Mouse (Mus musculus): ENCODE results near the gene BC035044. TPM values are rescaled to one million over a fixed set of nuclear protein-coding genes. Genes with fewer than 3 reads are reported as not detected.
"Not testable (repeated sequence)": the region's sequence is repeated elsewhere in the genome, so short reads cannot be mapped to it uniquely, and the experiment has no call there.

Gene BC035044
- polyA plus RNA-seq, 1 experiment: 16.3 TPM

GRCm38 (mm10) chr6:128900044-128900443 is 9.1 kb upstream of the BC035044 start:
- TF ChIP-seq CTCF (IDR thresholded peaks at IDR 0.05; ENCODE audit: extremely low read depth, insufficient read depth, insufficient read length, insufficient replicate concordance) (no peak), POLR2A (IDR thresholded peaks at IDR 0.05; ENCODE audit: low read depth, low read length) (no peak)
- H3K27ac ChIP-seq (ENCODE audit: insufficient read depth, low read length): no peak overlapping the region
- H3K4me1 ChIP-seq (ENCODE audit: control insufficient read depth, insufficient read depth, insufficient read length): peaks cover 2% of the 10 kb centered on the region; the same call in 1 of the 2 replicates
- WGBS: 78% methylated on average over 2 of the region's 2 CpGs
- H3K36me3 ChIP-seq (ENCODE audit: control insufficient read depth, insufficient read depth, low read length): peaks cover 8% of the 10 kb centered on the region
- H3K27me3 ChIP-seq (ENCODE audit: control insufficient read depth, insufficient read depth, low read length): no peaks in the 10 kb centered on the region
- DNase-seq (ENCODE audit: low read depth in 1 of 2, low spot score in 2 of 2): no peak
- no peak overlapping the region for H3K4me3 ChIP-seq (ENCODE audit: extremely low read depth, insufficient read depth, insufficient read length)

- no peak for TF ChIP-seq CTCF (IDR thresholded peaks at IDR 0.05; ENCODE audit: extremely low read depth, insufficient read depth, insufficient read length, insufficient replicate concordance)
- no peak for TF ChIP-seq POLR2A (IDR thresholded peaks at IDR 0.05; ENCODE audit: low read depth, low read length)
- WGBS: 73% methylated on average over 3 of the region's 3 CpGs
- 0 out of 2 replicates have a peak, but pooled peaks cover 3% of the 10 kb centered on the region for H3K4me1 ChIP-seq (ENCODE audit: control insufficient read depth, insufficient read depth, insufficient read length)
- H3K36me3 ChIP-seq (ENCODE audit: control insufficient read depth, insufficient read depth, low read length): peaks cover 16% of the 10 kb centered on the region
- no peak overlapping the region for H3K4me3 ChIP-seq (ENCODE audit: extremely low read depth, insufficient read depth, insufficient read length)
- no peaks in the 10 kb centered on the region for H3K27me3 ChIP-seq (ENCODE audit: control insufficient read depth, insufficient read depth, low read length)
- DNase-seq (ENCODE audit: low read depth in 1 of 2, low spot score in 2 of 2): no peak
- no peak overlapping the region for H3K27ac ChIP-seq (ENCODE audit: insufficient read depth, low read length)
These were observed 4.6 kb upstream of the BC035044 start for GRCm38 (mm10) chr6:128895404-128896001.

- H3K36me3 ChIP-seq (ENCODE audit: control insufficient read depth, insufficient read depth, low read length): peaks cover 2% of the 10 kb centered on the region; the same call in 1 of the 2 replicates
- TF ChIP-seq POLR2A (IDR thresholded peaks at IDR 0.05; ENCODE audit: low read depth, low read length): no peak
- no peak for TF ChIP-seq CTCF (IDR thresholded peaks at IDR 0.05; ENCODE audit: extremely low read depth, insufficient read depth, insufficient read length, insufficient replicate concordance)
- H3K4me3 ChIP-seq (ENCODE audit: extremely low read depth, insufficient read depth, insufficient read length): peak overlapping the region; percentile 68
- no peaks in the 10 kb centered on the region for H3K27me3 ChIP-seq (ENCODE audit: control insufficient read depth, insufficient read depth, low read length)
- peaks cover 3% of the 10 kb centered on the region; the same call in 1 of the 2 replicates for H3K4me1 ChIP-seq (ENCODE audit: control insufficient read depth, insufficient read depth, insufficient read length)
- DNase-seq (ENCODE audit: low read depth in 1 of 2, low spot score in 2 of 2): peak; percentile 61 to 76
- peak overlapping the region; percentile 65 for H3K27ac ChIP-seq (ENCODE audit: insufficient read depth, low read length)
- WGBS: 6% methylated on average over 5 of the region's 5 CpGs
These were observed 2.1 kb downstream of the BC035044 start for GRCm38 (mm10) chr6:128888834-128889233.

GRCm38 (mm10) chr6:128887091-128887790 is 3.7 kb downstream of the BC035044 start, which contains the start of gene Clec2i:
Gene Clec2i, plus strand, starts transcription at chr6:128887588.
- 16% methylated on average over 6 of the region's 6 CpGs for WGBS
- not testable (repeated sequence) for H3K4me1 ChIP-seq (ENCODE audit: control insufficient read depth, insufficient read depth, insufficient read length); H3K36me3 ChIP-seq (ENCODE audit: control insufficient read depth, insufficient read depth, low read length); H3K27me3 ChIP-seq (ENCODE audit: control insufficient read depth, insufficient read depth, low read length)
- Histone ChIP-seq H3K27ac (ENCODE audit: insufficient read depth, low read length) (peak within 1 kb of the TSS; percentile 65), H3K4me3 (ENCODE audit: extremely low read depth, insufficient read depth, insufficient read length) (peak within 1 kb of the TSS; percentile 68)
- DNase-seq (ENCODE audit: low read depth in 1 of 2, low spot score in 2 of 2): peak; percentile 81 to 86
- TF ChIP-seq POLR2A (IDR thresholded peaks at IDR 0.05; ENCODE audit: low read depth, low read length): peak; percentile 72

GRCm38 (mm10) chr6:128871910-128872610 is 18.9 kb downstream of the BC035044 start:
- H3K27ac ChIP-seq (ENCODE audit: insufficient read depth, low read length): no peak overlapping the region
- no peak overlapping the region for H3K4me3 ChIP-seq (ENCODE audit: extremely low read depth, insufficient read depth, insufficient read length)
- TF ChIP-seq POLR2A (IDR thresholded peaks at IDR 0.05; ENCODE audit: low read depth, low read length): no peak
- no peak for TF ChIP-seq CTCF (IDR thresholded peaks at IDR 0.05; ENCODE audit: extremely low read depth, insufficient read depth, insufficient read length, insufficient replicate concordance)
- whole genome bisulfite sequencing: 84% methylated on average over 1 of the region's 1 CpGs
- DNase-seq (ENCODE audit: low read depth in 1 of 2, low spot score in 2 of 2): no peak
- peaks cover 5% of the 10 kb centered on the region for H3K4me1 ChIP-seq (ENCODE audit: control insufficient read depth, insufficient read depth, insufficient read length)
- no peaks in the 10 kb centered on the region for H3K27me3 ChIP-seq (ENCODE audit: control insufficient read depth, insufficient read depth, low read length)
- H3K36me3 ChIP-seq (ENCODE audit: control insufficient read depth, insufficient read depth, low read length): no peaks in the 10 kb centered on the region; the same call in 1 of the 2 replicates

GRCm38 (mm10) chr6:128868861-128869260 is 22.1 kb downstream of the BC035044 start:
- Histone ChIP-seq H3K36me3 (ENCODE audit: control insufficient read depth, insufficient read depth, low read length) (no peaks in the 10 kb centered on the region; the same call in 1 of the 2 replicates), H3K27ac (ENCODE audit: insufficient read depth, low read length) (no peak overlapping the region; the same call in 1 of the 2 replicates), H3K4me3 (ENCODE audit: extremely low read depth, insufficient read depth, insufficient read length) (no peak overlapping the region), H3K4me1 (ENCODE audit: control insufficient read depth, insufficient read depth, insufficient read length) (peaks cover 5% of the 10 kb centered on the region), H3K27me3 (ENCODE audit: control insufficient read depth, insufficient read depth, low read length) (no peaks in the 10 kb centered on the region)
- no peak for DNase-seq (ENCODE audit: low read depth in 1 of 2, low spot score in 2 of 2)
- WGBS: 43% methylated on average over 3 of the region's 3 CpGs
- no peak for TF ChIP-seq CTCF (IDR thresholded peaks at IDR 0.05; ENCODE audit: extremely low read depth, insufficient read depth, insufficient read length, insufficient replicate concordance)
- TF ChIP-seq POLR2A (IDR thresholded peaks at IDR 0.05; ENCODE audit: low read depth, low read length): no peak
